Mouse (Mus musculus) liver, adult 2 months (tissue): ENCODE data around the gene Pak2. TPM values are rescaled to one million over a fixed set of nuclear protein-coding genes. Genes with fewer than 3 reads are reported as not detected.

ENCODE experiments used
- DNase-seq: peaks from one replicate; pipeline ENCODE4 v3.0.0-alpha.2; 2011; ENCODE audit warnings: low read depth, low spot score; ENCODE audit errors: extremely low read depth
- H3K27ac ChIP-seq: fragments of 200-500 bp; replicated peaks from 2 replicates; pipeline ENCODE4 v1.5.1; 2012; ENCODE audit warnings: low read depth, mild to moderate bottlenecking, control low read depth, inconsistent platforms, low read length; ENCODE audit not compliant: insufficient read depth
- H3K27me3 ChIP-seq: fragments of 200-500 bp; 2 replicates; pipeline ENCODE4 v1.6.1; 2012; ENCODE audit warnings: mild to moderate bottlenecking, moderate library complexity, low read length, inconsistent platforms; ENCODE audit not compliant: control insufficient read depth, insufficient read depth
- H3K36me3 ChIP-seq: fragments of 200-500 bp; 2 replicates; pipeline ENCODE4 v1.6.1; 2012; ENCODE audit warnings: low read length, inconsistent platforms; ENCODE audit not compliant: control insufficient read depth, insufficient read depth
- H3K4me1 ChIP-seq: fragments of 200-500 bp; 2 replicates; pipeline ENCODE4 v1.6.1; 2011; ENCODE audit warnings: low read length; ENCODE audit not compliant: control insufficient read depth, insufficient read depth
- H3K4me3 ChIP-seq: fragments of 200-500 bp; 2 replicates; pipeline ENCODE4 v1.5.1; 2011; ENCODE audit warnings: low read depth, mild to moderate bottlenecking, control low read depth, low read length, moderate library complexity; ENCODE audit not compliant: insufficient read depth
- H3K79me2 ChIP-seq: fragments of 200-500 bp; 2 replicates; pipeline ENCODE4 v1.6.1; 2012; ENCODE audit warnings: inconsistent platforms, mild to moderate bottlenecking, low read length, moderate library complexity; ENCODE audit not compliant: control insufficient read depth, insufficient read depth
- H3K9ac ChIP-seq: fragments of 200-500 bp; 2 replicates; pipeline ENCODE4 v1.6.1; 2012; ENCODE audit warnings: low read depth, mild to moderate bottlenecking, control low read depth, inconsistent platforms, low read length
- CTCF ChIP-seq: fragments of 200-500 bp; IDR thresholded peaks from 2 replicates; pipeline ENCODE4 v1.5.1; 2011; ENCODE audit warnings: low read depth, low read length, control low read depth
- POLR2A ChIP-seq: fragments of 200-500 bp; IDR thresholded peaks from 2 replicates; pipeline ENCODE4 v1.6.1; 2011; ENCODE audit warnings: low read length, control low read depth; ENCODE audit not compliant: insufficient read depth; ENCODE audit errors: extremely low read depth
- WGBS: fragments of 180-500 bp; shearing (Covaris S2); methylation state at CpG from one replicate; pipeline ENCODE4 v1.1.7; 2018; 5-methylcytosine and 5-hydroxymethylcytosine counted together
- polyA plus RNA-seq: library from polyadenylated mRNA; depleted of rRNA; stranded (reverse); fragments of >200 nt; gene quantifications from 2 replicates; pipeline ENCODE4 v1.2.3, GENCODE M21; 2012
- total RNA-seq: library from RNA; depleted of rRNA; stranded (reverse); fragments of >200 nt; gene quantifications from 2 replicates; pipeline ENCODE4 v1.2.3, GENCODE M21; 2014

Gene Pak2
- total and polyA plus RNA-seq, 2 experiments, result 6.3 to 11.0 TPM

DNA sequence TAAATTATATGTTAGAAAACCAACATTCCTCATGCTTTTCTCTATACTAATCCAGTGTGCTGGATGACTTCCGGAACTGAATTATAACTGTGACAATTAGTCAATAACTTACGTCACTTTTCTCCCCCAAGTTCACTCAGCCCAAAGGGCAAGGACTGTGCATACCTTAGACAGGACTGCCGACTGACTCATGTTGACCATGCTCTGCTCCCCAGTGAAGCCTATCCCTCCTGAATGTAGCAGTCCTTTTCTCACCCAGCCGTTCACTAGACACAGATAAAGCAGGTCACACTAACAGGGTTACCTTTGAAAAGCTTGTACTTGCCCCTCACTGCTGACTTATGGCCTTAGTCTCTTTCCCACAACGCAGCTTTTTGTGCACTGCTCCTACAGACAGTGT lies 20.3 kb downstream of the Pak2 start:
- Histone ChIP-seq H3K4me3 (no peak overlapping the region), H3K27ac (no peak overlapping the region), H3K4me1 (peaks cover 17% of the 10 kb centered on the region), H3K79me2 (peaks cover 34% of the 10 kb centered on the region), H3K27me3 (no peaks in the 10 kb centered on the region), H3K36me3 (no peaks in the 10 kb centered on the region), H3K9ac (no peak overlapping the region)
- 28% methylated on average over 5 of the region's 5 CpGs for WGBS
- no peak for TF ChIP-seq CTCF
- TF ChIP-seq POLR2A, result no peak
- DNase-seq, result peak; percentile 40

DNA sequence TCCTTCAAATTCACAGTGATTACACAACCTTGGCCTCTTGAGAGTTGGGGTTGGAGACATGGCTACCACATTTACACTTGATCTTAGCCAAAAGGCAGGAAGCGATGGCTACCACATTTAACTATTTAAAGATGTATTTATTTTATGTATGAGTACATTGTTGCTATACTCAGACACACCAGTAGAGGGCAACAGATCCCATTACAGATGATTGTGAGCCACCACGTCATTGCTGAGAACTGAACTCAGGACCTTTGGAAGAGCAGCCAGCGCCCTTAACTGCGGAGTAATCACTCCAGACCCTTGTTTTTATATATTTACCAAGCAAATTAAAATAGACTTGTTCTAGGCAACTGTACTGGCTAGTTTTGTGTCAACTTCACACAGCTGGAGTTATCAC lies 36.8 kb downstream of the Pak2 start:
- Histone ChIP-seq H3K36me3 (peaks cover 53% of the 10 kb centered on the region), H3K4me1 (no peaks in the 10 kb centered on the region), H3K4me3 (no peak overlapping the region), H3K9ac (no peak overlapping the region), H3K27ac (no peak overlapping the region), H3K79me2 (no peaks in the 10 kb centered on the region), H3K27me3 (no peaks in the 10 kb centered on the region)
- no peak for TF ChIP-seq POLR2A
- TF ChIP-seq CTCF, result peak; percentile 29; the same call in 1 of the 2 replicates
- no peak for DNase-seq
- 90% methylated on average over 4 of the region's 4 CpGs for WGBS

DNA sequence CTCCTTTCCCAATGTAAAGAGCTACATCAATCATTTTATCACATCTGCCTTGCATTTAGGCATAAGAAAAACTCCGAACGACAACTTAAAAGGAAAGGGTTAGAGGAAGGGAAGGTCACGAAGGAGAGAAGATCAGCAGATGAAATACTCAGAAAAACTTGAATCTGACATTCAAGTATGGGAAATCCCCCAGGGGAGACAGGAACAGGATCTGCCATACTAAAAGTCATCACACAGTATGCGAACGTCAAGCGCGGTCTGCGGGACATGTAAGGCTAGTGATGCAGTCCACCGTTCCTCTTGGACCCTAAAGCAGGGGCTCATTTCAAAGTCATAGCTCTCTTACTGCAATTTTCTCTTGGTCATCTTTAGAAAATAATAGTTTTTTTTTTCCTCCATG lies 59.5 kb downstream of the Pak2 start:
- H3K9ac ChIP-seq, result no peak overlapping the region
- no peak overlapping the region for H3K4me3 ChIP-seq
- no peak for DNase-seq
- H3K4me1 ChIP-seq, result no peaks in the 10 kb centered on the region
- no peak for TF ChIP-seq POLR2A
- TF ChIP-seq CTCF, result no peak
- H3K27me3 ChIP-seq, result no peaks in the 10 kb centered on the region
- no peaks in the 10 kb centered on the region for H3K79me2 ChIP-seq
- H3K27ac ChIP-seq, result no peak overlapping the region
- H3K36me3 ChIP-seq, result peaks cover 45% of the 10 kb centered on the region
- 93% methylated on average over 9 of the region's 9 CpGs for WGBS

DNA sequence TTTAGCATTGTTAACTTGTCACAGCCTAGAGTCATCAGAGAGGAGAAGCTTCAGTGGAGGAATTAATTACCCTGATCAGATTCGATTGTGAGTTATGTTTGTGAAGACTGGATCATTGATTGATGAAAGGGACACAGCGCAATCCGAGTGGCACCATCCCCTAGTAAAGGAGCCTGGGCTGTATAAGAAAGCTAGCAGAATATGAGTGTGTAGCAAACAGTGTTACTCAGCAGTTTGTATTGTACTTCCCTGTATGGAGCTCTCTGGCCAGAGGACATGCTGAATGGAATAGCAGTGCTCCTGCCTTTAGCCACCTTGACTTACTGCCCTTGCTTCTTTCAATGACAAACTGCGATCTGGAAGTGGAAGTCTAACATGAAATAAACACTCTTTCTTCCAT lies 68.8 kb downstream of the Pak2 start:
- no peak overlapping the region for H3K9ac ChIP-seq
- no peaks in the 10 kb centered on the region for H3K27me3 ChIP-seq
- no peak overlapping the region for H3K4me3 ChIP-seq
- no peaks in the 10 kb centered on the region for H3K79me2 ChIP-seq
- peaks cover 13% of the 10 kb centered on the region for H3K4me1 ChIP-seq
- no peak overlapping the region for H3K27ac ChIP-seq
- H3K36me3 ChIP-seq, result no peaks in the 10 kb centered on the region
- 44% methylated on average over 4 of the region's 4 CpGs for WGBS
- DNase-seq, result no peak
- TF ChIP-seq CTCF, result no peak
- TF ChIP-seq POLR2A, result no peak

DNA sequence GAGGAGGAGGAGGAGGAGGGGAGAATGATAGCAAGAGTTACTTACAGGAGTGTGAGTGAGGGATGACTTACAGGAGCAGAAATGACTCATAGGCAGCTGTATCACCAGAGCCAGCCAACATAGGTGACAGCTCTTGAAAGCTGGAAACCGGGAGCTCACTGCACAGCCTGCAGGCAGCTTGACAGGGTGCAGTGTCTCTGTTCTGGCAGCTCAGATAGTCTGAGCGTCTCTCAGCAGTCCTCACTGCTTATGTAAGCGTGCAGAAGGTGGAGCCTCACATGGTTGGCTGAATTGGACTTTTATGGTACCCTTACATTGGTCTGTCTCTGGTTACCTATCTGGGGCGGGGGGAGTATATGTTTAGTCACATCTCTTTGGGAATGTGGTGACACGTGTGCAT lies 69.2 kb downstream of the Pak2 start:
- Histone ChIP-seq H3K4me1 (peaks cover 13% of the 10 kb centered on the region), H3K79me2 (no peaks in the 10 kb centered on the region), H3K9ac (no peak overlapping the region), H3K4me3 (no peak overlapping the region), H3K36me3 (no peaks in the 10 kb centered on the region), H3K27ac (no peak overlapping the region), H3K27me3 (no peaks in the 10 kb centered on the region)
- TF ChIP-seq CTCF (peak; percentile 43), POLR2A (no peak)
- DNase-seq, result peak; percentile 49
- WGBS, result 24% methylated on average over 5 of the region's 5 CpGs

DNA sequence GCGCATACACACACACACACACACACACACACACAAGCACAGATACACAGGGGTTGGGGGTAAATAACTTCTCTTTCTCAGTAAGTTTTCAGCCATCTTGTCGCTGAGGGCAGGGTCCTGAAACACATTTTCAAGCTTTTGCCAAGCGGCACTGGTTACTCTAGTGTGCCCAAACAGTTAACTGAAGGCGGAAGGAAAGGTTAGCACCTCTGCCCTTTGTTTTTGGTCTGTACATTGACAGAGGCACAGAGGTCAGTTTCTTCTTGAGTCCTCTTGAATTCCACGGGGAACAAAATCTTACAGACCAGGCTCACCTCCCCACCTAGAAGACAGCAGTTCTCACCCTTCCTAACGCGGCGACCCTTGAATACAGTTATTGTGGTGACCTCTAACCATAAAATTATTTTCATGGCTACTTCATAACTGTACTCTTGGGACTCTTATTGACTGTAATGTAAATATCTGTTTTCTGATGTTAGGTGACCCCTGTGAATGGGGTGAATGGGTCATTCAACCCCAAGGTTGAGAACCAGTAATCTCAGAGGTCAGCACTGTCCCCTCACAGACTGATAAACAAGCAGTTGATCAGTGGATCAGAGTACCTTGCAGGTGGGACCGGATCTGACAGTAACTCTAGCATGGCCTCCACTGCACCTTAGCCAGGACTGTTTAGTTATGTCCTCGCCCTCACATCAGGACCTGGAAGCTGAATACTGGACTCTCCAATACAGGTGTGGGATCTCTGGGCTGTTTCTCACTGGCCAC lies 70.4 kb downstream of the Pak2 start:
- peak; percentile 33 for DNase-seq
- H3K36me3 ChIP-seq, result no peaks in the 10 kb centered on the region
- H3K9ac ChIP-seq, result no peak overlapping the region
- no peak overlapping the region for H3K4me3 ChIP-seq
- no peaks in the 10 kb centered on the region for H3K79me2 ChIP-seq
- WGBS, result 23% methylated on average over 10 of the region's 10 CpGs
- 0 out of 2 replicates have a peak overlapping the region, but pooled peaks have one; percentile 7 for H3K27ac ChIP-seq
- H3K4me1 ChIP-seq, result peaks cover 14% of the 10 kb centered on the region
- no peaks in the 10 kb centered on the region for H3K27me3 ChIP-seq
- TF ChIP-seq POLR2A (no peak), CTCF (no peak)
